Mouse (Mus musculus) layer of hippocampus, adult 9-11 months (tissue): ENCODE data around the gene Tmem236.

Experiments used
- DNase-seq: peaks from one replicate; pipeline ENCODE4 v3.0.0; 2022

The Tmem236 gene

GRCm38 (mm10) chr2:14258345-14258850 is 84.1 kb downstream of the Tmem236 start:
- no peak for DNase-seq

- no peak for DNase-seq
Measured at GRCm38 (mm10) chr2:14262090-14262489, 87.8 kb downstream of the Tmem236 start.

DNA sequence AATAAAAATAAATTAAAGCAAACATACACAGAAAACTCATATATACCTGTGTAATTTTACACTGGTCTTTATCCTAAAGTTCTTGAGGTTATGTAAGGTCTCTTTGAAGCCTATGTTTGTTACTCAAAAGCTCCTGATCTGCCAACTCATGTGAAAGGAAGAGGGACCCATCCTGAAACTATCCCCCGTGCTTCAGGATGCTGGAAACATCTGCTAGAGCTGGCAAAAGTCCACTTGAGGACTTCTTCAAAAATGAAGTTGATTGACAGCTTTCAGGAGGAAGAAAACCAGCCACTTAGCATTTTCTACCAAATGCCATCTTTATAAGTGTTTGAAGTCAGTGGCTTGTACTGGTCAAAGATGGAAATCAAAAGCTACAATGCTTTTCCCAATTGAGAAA is 94.8 kb downstream of the Tmem236 start:
- DNase-seq = no peak
